Mouse (Mus musculus): Measurements from ENCODE around the gene Defb25. TPM values are rescaled to one million over a fixed set of nuclear protein-coding genes. Genes with fewer than 3 reads are reported as not detected.

Defb25 gene
- not detected in 2 replicates for polyA plus RNA-seq (2012; ENCODE audit: low replicate concordance)

DNA sequence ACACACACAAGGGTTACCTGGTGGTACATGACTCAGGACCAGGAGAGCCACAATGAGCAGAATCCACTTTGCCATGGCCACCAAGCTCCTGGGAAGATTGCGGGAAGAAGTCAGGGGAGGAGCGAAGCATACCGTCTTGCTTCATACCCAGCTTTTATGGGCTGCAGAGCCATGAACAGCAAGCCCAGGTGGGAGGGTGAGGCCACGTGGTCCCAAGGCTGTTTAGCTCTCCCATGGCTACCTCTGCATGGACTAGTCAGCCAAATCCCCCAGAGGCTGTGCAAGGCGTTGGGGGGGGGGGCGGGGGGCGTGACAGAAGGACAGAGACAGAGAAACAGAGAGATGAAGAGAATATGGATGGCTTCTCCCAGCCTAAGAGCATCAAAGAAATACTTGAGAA lies at the start of gene Defb25:
Gene Defb25, minus strand, starts transcription at position 101 of the 400 bp plus-strand sequence.

DNA sequence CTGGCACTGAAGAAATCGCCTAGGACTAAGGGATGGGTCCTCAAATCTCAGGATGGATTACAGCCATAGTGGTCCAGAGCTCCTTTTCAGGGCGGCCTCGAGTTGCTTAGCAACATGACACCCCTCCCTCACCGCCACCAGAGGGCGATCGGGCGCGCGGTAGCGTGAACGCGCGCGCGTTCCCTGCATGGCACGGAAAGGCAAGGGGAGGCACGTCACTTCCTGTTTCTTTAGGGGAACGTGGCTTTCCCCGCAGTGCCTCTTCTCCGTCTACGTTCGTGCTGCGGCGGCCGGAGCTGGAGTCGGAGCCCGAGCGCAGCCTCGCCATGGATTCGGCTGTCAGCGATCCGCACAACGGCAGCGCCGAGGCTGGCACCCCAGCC lies 46.4 kb upstream of the Defb25 start, which contains the start of gene H13:
Gene H13, plus strand, starts transcription at position 206 of the 383 bp plus-strand sequence.

DNA sequence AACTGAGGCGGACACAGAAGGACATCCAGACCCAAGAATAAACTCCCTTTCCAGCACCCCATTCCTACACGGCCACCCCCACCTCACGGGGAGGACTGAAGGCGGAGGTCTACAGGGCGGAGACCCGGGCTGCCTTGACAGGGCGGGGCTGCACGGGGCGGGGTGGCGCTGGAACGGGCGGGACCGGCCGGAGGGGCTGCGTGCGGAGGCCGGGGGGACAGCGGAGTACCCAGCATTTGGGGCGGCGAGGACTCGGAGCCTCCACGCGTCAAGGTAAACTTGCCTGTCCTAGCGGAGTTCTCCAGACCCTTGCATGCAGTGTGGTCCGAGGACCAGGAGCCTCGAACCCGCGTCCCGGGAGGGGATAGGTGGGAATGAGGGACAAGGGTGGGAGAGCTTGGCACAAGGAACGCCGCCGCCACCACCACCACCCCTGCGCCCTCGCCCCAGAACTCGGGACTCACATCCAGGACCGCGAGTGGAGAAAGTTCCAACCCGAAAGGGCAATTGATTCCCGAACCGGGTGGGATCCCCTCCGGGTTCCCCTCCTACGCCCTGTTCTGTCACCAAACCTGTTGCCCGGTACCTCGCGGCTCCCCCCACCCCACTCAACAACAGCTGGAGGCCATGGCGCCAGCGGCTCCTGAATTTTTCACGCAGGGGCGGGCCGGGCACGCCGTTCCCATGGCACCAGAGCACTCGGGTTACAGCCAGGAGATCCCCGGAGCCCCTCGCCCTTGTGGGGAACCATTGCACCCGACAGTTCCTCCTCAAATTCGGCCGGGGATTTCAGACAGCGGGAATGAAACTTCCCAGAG lies 4.1 kb upstream of the Defb25 start, which contains the start of gene Rem1:
Gene Rem1, plus strand, starts transcription at position 178 of the 818 bp plus-strand sequence.

DNA sequence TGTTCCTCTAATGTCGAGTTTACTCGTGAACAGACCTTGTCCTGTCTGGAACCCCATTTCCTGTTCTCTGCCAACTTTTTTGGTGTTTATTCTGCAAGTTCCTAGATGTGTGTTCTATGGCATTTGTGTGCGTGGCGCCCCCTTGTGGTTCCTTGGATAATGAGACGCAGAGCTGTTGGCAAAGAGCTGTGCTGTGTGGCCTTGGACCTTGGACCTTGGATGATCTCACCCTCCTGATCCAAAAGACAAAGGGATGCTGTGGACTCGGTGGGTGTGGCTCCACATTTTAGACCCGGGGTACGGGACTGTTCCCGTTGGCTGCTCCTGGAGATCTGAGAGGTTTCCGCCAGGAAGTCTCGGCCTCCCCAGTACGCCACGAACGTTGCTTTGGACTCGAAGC lies 18.8 kb downstream of the Defb25 start, which contains the start of gene Defb36:
Gene Defb36, plus strand, starts transcription at position 271 of the 400 bp plus-strand sequence.

DNA sequence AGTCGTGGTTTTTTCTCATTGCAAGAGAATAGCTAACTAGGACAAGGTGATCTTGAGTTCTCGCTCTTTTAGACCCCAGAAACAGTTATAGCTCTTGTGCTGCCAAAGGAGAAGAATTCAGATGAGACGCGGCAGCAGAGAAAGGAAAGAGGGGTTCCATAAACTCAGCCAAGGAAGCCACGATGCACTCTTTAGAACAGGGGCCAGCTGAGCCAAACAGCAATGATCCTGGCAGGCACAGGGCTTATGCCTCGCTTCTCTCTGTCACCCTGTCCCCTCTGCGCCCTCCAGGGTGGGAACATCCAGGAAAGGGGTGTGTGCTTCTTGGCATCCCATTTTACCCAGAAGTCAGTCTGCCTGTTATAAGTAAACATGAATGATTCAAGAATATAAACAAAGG lies 23.6 kb downstream of the Defb25 start, which contains the start of gene Defb45:
Gene Defb45, minus strand, starts transcription at position 101 of the 400 bp plus-strand sequence.

DNA sequence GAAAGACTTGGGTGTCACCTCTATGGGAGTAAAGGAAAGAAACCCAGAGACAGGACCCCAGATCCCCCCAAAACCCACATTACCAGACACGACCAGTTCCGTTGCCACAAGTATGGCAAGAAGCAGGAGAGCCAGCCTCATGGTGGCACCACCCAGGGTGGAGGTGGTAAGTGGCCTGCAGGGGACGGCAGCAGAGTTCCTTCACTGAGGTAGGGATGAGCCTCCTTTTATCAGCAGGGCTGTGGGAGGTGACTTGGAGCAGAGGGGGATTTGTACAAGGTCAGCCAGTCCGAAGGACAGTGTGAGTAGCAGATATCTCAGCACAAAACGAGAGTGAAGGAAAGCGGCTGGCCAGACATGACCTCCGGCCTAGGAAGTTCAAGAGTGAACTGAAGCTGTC lies 42.7 kb downstream of the Defb25 start, which contains the start of gene Defb19:
Gene Defb19, minus strand, starts transcription at position 206 of the 400 bp plus-strand sequence.

Other genes with a start within 250 kb of the Defb25 start
- not detected in 2 replicates for gene Nrsn2, start 246.4 kb downstream of the Defb25 start, polyA plus RNA-seq (2012; ENCODE audit: low replicate concordance)
- gene Sox12, start 225.0 kb downstream of the Defb25 start, polyA plus RNA-seq (2012; ENCODE audit: low replicate concordance): 9.1 and 13.9 TPM in 2 replicates
- 3.1 and 3.7 TPM in 2 replicates for gene Zcchc3, start 208.0 kb downstream of the Defb25 start, polyA plus RNA-seq (2012; ENCODE audit: low replicate concordance)
- not detected in 2 replicates for gene 6820408C15Rik, start 207.5 kb downstream of the Defb25 start, polyA plus RNA-seq (2012; ENCODE audit: low replicate concordance)
- gene Defb23, start 158.4 kb downstream of the Defb25 start, polyA plus RNA-seq (2012; ENCODE audit: low replicate concordance): not detected in 2 replicates
- not detected in 2 replicates for gene Defb20, start 146.0 kb downstream of the Defb25 start, polyA plus RNA-seq (2012; ENCODE audit: low replicate concordance)
- gene Defb22, start 132.9 kb downstream of the Defb25 start, polyA plus RNA-seq (2012; ENCODE audit: low replicate concordance): not detected in 2 replicates
- not detected in 2 replicates for gene Defb26, start 111.4 kb downstream of the Defb25 start, polyA plus RNA-seq (2012; ENCODE audit: low replicate concordance)
- not detected in 2 replicates for gene Defb28, start 104.8 kb downstream of the Defb25 start, polyA plus RNA-seq (2012; ENCODE audit: low replicate concordance)
- gene Defb29, start 83.0 kb downstream of the Defb25 start, polyA plus RNA-seq (2012; ENCODE audit: low replicate concordance): not detected in 2 replicates
- gene Gm17416, start 53.7 kb downstream of the Defb25 start, polyA plus RNA-seq (2012; ENCODE audit: low replicate concordance): not detected in 2 replicates
- not detected in 2 replicates for gene Defb21, start 50.3 kb downstream of the Defb25 start, polyA plus RNA-seq (2012; ENCODE audit: low replicate concordance)
- not detected in 2 replicates for gene Defb19, start 42.7 kb downstream of the Defb25 start, polyA plus RNA-seq (2012; ENCODE audit: low replicate concordance)
- gene Defb45, start 23.7 kb downstream of the Defb25 start, polyA plus RNA-seq (2012; ENCODE audit: low replicate concordance): not detected in 2 replicates
- gene Defb36, start 18.7 kb downstream of the Defb25 start, polyA plus RNA-seq (2012; ENCODE audit: low replicate concordance): not detected in 2 replicates
- 1.7 and 3.7 TPM in 2 replicates for gene Rem1, start 3.9 kb upstream of the Defb25 start, polyA plus RNA-seq (2012; ENCODE audit: low replicate concordance)
- 119 and 232 TPM in 2 replicates for gene H13, start 46.4 kb upstream of the Defb25 start, polyA plus RNA-seq (2012; ENCODE audit: low replicate concordance)
- 0.93 and 3.1 TPM in 2 replicates for gene Mcts2, start 64.0 kb upstream of the Defb25 start, polyA plus RNA-seq (2012; ENCODE audit: low replicate concordance)
- gene Id1, start 113.2 kb upstream of the Defb25 start, polyA plus RNA-seq (2012; ENCODE audit: low replicate concordance): 5.5 and 8.9 TPM in 2 replicates
- 0.21 and 0.42 TPM in 2 replicates for gene Cox4i2, start 131.1 kb upstream of the Defb25 start, polyA plus RNA-seq (2012; ENCODE audit: low replicate concordance)
- 56.7 and 71.1 TPM in 2 replicates for gene Bcl2l1, start 208.7 kb upstream of the Defb25 start, polyA plus RNA-seq (2012; ENCODE audit: low replicate concordance)
- gene Tpx2, start 224.9 kb upstream of the Defb25 start, polyA plus RNA-seq (2012; ENCODE audit: low replicate concordance): 1.4 and 4.4 TPM in 2 replicates

Measured in hematopoietic multipotent progenitor cell, adult 10-12 weeks (in vitro differentiated cells).